Mouse (Mus musculus): ENCODE results near the gene Vps29.

DNA sequence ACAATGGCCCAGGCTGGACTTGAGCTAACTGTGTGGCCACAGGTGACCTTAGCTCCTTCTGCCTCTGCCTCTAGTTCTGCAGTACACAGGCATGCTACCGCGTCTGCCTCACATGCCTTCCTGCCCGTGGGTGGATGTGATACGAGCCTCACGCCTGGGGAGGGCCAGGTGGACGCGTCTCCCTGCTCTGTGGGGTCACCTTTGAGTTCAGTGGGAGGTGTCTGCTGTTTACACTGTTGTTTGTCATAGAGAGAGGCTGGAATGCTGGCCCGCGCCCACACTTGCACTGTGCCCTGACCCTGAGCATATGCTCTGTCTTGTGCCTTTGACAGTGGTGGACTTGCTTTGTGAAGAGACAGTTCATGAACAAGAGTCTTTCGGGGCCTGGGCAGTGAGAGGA lies 51.4 kb downstream of the Vps29 start:
- TF ChIP-seq POLR2A (IDR thresholded peaks at IDR 0.05; ENCODE audit: borderline replicate concordance, extremely low read depth, low read depth, low read length) (no peak), CTCF (IDR thresholded peaks at IDR 0.05; ENCODE audit: insufficient read depth, low read length) (no peak)

Measured in lung, adult 2 months (tissue).